Mouse (Mus musculus) kidney, embryonic 16.5 days (tissue): Measurements from ENCODE around the gene Vill. TPM values are rescaled to one million over a fixed set of nuclear protein-coding genes. Genes with fewer than 3 reads are reported as not detected.
A peak's percentile ranks its signal among the peaks of the same experiment; 100 is the strongest.

ENCODE experiments used
- ATAC-seq: fragments of 200-750 bp; cut with Nextera tagmentation; 2 replicates; pipeline ENCODE4 v1.8.0; 2017; ENCODE audit warnings: moderate TSS enrichment; ENCODE audit not compliant: low FRiP score, low TSS enrichment
- H3K27ac ChIP-seq: fragments of 300-500 bp; sonication (generic); 2 replicates; pipeline ENCODE4 v1.5.1; 2014; ENCODE audit warnings: low read length
- H3K27me3 ChIP-seq: fragments of 300-500 bp; sonication (generic); 2 replicates; pipeline ENCODE4 v1.6.1; 2014; ENCODE audit warnings: low read length, control low read depth, mixed read lengths; ENCODE audit not compliant: insufficient read depth
- H3K36me3 ChIP-seq: fragments of 300-500 bp; sonication (generic); 2 replicates; pipeline ENCODE4 v1.6.1; 2014; ENCODE audit warnings: low read length, control low read depth, mixed read lengths; ENCODE audit not compliant: insufficient read depth
- H3K4me1 ChIP-seq: fragments of 300-500 bp; sonication (generic); 2 replicates; pipeline ENCODE4 v1.6.1; 2014; ENCODE audit warnings: low read length, control low read depth, mixed read lengths; ENCODE audit not compliant: insufficient read depth
- H3K4me2 ChIP-seq: fragments of 300-500 bp; sonication (generic); replicated peaks from 2 replicates; pipeline ENCODE4 v1.6.1; 2014; ENCODE audit warnings: low read depth, low read length
- H3K4me3 ChIP-seq: fragments of 300-500 bp; sonication (generic); 2 replicates; pipeline ENCODE4 v1.5.1; 2014; ENCODE audit warnings: mild to moderate bottlenecking, low read length
- H3K9ac ChIP-seq: fragments of 300-500 bp; sonication (generic); replicated peaks from 2 replicates; pipeline ENCODE4 v1.6.1; 2014; ENCODE audit warnings: low read length
- H3K9me3 ChIP-seq: fragments of 300-500 bp; sonication (generic); 2 replicates; pipeline ENCODE4 v1.6.1; 2016; ENCODE audit warnings: low read length, control low read depth
- WGBS: fragments of 180-500 bp; shearing (Covaris S2); extraction: QIAGEN DNeasy Blood & Tissue Kit; methylation state at CpG from one replicate; pipeline ENCODE4 v1.1.7; 2014; 5-methylcytosine and 5-hydroxymethylcytosine counted together
- polyA plus RNA-seq: library from polyadenylated mRNA; unstranded; fragments of >200 nt; fragmentation: Nextera tagmentation; extraction: Ambion mirVana; gene quantifications from 2 replicates; pipeline ENCODE4 v1.2.1, GENCODE M21; 2015

The Vill gene
- polyA plus RNA-seq, 1 experiment from 2014 or later: 56.3 TPM

DNA sequence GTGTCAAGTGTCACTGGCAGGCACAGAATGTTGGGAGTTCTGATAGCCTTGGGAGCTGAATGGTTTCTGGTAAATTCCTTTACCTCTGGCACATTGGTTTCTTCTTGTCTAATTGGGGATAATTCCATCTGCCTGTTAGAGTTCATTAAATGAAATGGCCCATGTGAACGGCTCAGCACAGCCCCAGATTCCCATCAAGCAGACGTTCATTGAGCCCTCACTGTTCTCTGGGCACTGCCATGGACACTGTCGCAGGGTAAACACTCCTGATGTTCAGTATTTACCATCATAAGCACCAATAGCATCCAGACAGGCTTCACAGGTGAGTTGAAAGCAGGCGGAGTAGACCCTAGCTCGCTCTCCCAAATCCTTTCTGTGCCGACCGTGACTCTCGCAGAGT is 18.5 kb upstream of the Vill start:
- H3K9me3 ChIP-seq: no peaks in the 10 kb centered on the region
- no peak for ATAC-seq
- 73% methylated on average over 8 of the region's 8 CpGs for WGBS
- no peaks in the 10 kb centered on the region for H3K27me3 ChIP-seq
- H3K9ac ChIP-seq: no peak overlapping the region
- peaks cover 33% of the 10 kb centered on the region for H3K4me1 ChIP-seq
- no peak overlapping the region for H3K27ac ChIP-seq
- H3K36me3 ChIP-seq: peaks cover 47% of the 10 kb centered on the region
- no peak overlapping the region for H3K4me3 ChIP-seq
- no peak overlapping the region for H3K4me2 ChIP-seq

DNA sequence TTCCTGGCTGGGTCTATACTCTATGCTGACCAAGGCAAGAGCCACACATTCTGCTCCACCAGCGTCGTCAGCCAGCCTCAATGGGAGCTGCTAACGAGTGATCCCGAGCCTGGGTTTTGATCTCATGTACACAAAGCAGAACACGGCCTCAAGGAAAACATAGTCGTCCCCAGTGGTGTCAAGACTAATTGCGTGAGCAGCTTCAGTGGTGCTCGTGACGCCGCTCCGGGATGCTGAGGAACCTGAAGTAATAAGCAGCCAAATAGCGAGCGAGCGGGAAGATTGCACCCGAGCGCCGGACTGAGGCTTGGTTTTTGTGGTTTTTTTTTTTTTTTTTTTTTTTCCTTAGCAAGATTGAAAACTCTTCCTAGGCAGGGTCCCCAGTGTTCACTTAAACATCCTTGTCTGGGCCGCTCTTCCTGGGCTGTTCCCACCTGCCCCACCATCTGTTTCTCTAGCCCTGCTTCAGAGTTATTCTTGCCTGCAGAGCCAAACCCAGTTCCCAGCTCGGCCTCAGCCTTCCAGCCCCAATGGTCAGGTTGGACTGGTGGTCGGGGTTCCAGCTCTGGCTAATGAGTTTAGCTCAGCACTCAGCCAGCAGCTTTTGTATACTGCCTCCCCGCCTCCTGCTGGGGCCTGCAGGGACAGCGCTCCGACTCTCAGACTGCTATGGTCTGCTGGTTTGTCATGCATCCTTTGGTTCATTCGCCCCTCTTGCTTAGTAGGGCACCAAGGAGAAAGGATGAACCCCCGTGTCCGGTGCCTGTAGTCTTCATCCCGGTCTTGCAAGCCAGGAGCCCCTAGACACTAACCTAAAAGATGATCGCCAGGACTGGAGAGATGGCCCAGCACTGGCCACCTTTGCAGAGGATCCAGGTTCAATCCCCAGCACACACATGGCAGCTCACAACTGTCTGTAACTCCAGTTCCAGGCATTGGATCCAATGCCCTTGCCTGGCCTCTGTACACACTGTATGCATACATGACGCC is 17.6 kb upstream of the Vill start:
- no peak for ATAC-seq
- Histone ChIP-seq H3K27ac (peak overlapping the region; percentile 2; the same call in 1 of the 2 replicates), H3K9ac (no peak overlapping the region), H3K9me3 (no peaks in the 10 kb centered on the region), H3K4me2 (no peak overlapping the region), H3K36me3 (peaks cover 51% of the 10 kb centered on the region), H3K4me3 (no peak overlapping the region), H3K4me1 (peaks cover 30% of the 10 kb centered on the region), H3K27me3 (no peaks in the 10 kb centered on the region)
- 73% methylated on average over 29 of the region's 29 CpGs for WGBS

DNA sequence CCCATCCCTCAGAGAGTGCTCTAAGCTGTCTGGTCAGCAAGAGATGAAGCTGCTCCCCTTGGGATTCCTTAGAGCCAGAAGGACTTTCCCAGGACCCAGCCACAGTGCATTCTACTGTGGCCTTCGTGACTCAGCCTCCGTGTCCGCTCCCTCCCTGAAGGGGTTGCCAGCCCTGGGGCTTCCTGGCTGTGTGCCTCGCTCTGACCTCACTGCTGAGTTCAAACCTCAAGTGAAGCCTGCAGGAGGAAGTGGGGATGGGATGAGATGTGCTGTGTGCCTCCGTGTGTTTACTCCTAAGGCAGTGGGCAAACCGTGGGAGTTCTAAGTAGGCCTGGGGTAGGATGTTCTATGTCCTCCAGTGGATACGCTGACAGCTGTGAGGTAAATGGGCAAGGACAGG is 16.7 kb upstream of the Vill start:
- H3K4me3 ChIP-seq: no peak overlapping the region
- H3K9me3 ChIP-seq: no peaks in the 10 kb centered on the region
- 65% methylated on average over 7 of the region's 7 CpGs for WGBS
- peaks cover 53% of the 10 kb centered on the region for H3K36me3 ChIP-seq
- no peak overlapping the region for H3K9ac ChIP-seq
- H3K4me2 ChIP-seq: no peak overlapping the region
- H3K27ac ChIP-seq: 0 out of 2 replicates have a peak overlapping the region, but pooled peaks have one; percentile 2
- H3K4me1 ChIP-seq: peaks cover 30% of the 10 kb centered on the region
- H3K27me3 ChIP-seq: no peaks in the 10 kb centered on the region
- no peak for ATAC-seq

DNA sequence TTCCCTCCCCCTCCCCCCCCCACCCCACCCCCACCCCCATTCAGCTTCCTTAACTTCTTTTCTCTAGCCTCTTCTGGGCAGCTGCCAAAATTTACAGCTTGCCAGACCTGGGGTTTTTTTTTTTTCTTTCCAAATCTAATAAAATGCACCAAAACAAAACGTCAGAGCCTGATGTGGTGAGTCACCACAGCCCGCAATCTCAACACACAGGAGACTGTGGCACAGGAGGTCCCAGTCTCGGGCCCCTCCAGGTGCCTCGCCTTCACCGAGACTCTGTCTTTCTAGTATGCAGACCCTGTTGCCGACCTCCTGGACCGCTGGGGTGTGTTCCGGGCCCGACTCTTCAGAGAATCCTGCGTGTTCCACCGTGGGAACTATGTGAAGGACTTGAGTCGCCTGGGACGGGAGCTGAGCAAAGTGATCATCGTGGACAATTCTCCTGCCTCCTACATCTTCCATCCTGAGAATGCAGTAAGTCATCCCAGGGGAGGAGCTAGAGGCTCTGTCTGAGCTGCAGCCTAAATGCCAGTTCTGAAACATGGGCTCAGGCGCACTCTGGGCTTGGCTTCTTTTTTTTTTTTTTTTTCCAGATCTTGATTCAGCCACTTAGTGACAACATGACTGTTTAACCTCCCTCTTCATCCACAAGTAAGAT is 15.4 kb upstream of the Vill start:
- H3K9ac ChIP-seq: no peak overlapping the region
- H3K36me3 ChIP-seq: peaks cover 60% of the 10 kb centered on the region
- peaks cover 26% of the 10 kb centered on the region for H3K4me1 ChIP-seq
- no peaks in the 10 kb centered on the region for H3K27me3 ChIP-seq
- H3K4me3 ChIP-seq: no peak overlapping the region
- 0 out of 2 replicates have a peak overlapping the region, but pooled peaks have one; percentile 29 for H3K27ac ChIP-seq
- H3K4me2 ChIP-seq: no peak overlapping the region
- no peaks in the 10 kb centered on the region for H3K9me3 ChIP-seq
- 63% methylated on average over 15 of the region's 15 CpGs for WGBS
- ATAC-seq: no peak

DNA sequence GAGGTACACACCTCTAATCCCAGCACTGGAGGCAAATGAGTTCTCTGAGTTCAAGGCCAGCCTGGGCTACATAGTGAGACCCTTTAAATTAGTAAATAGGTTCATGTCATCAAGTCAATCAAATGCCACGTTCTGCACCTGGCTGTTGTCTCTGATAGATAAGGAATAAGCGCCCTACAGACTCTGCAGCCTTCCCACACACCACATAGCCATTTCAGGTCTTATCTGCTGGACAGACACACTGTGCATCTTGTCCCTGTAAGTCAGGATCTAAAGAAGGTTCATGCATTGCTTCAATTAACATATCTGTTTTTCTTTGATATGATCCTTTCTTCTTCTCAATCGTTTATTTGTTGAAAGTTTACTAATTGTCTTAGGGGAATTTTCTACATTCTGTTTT is 14.0 kb upstream of the Vill start:
- no peak overlapping the region for H3K9ac ChIP-seq
- peaks cover 16% of the 10 kb centered on the region for H3K4me1 ChIP-seq
- no peaks in the 10 kb centered on the region for H3K9me3 ChIP-seq
- ATAC-seq: no peak
- WGBS: 88% methylated on average over 3 of the region's 3 CpGs
- no peaks in the 10 kb centered on the region for H3K27me3 ChIP-seq
- no peak overlapping the region for H3K27ac ChIP-seq
- no peak overlapping the region for H3K4me2 ChIP-seq
- peaks cover 65% of the 10 kb centered on the region for H3K36me3 ChIP-seq
- no peak overlapping the region for H3K4me3 ChIP-seq

DNA sequence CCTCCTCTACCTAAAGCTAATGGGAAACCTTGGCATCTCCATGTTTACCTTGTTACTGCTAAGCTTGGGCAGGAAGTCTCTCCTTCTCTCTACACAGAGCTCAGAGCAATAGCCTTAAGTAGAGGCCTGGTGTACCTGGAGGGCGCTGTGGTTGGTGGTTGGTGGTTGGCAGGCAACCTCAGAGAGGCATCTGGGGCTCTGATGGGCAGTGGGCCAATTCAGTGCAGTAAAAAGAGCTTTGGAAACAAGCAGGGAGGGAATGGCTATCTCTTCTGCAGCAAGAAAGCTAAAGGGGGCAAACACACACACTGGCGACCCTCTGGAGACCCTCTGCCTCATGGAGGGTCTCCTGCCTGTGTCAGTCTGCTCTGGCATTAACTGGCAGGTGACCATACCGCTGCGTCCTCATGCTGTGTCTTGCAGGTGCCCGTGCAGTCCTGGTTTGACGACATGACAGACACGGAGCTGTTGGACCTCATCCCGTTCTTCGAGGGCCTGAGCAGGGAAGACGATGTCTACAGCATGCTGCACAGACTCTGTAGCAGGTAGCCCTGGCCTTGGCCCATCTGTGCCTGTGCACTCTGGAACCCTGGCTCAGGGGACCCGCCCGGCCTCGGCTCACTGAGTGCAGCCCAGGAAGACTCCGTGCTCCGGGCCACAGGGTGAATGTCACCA is 12.3 kb upstream of the Vill start:
- Histone ChIP-seq H3K4me1 (peaks cover 13% of the 10 kb centered on the region; the same call in 1 of the 2 replicates), H3K27ac (no peak overlapping the region), H3K4me2 (no peak overlapping the region), H3K9me3 (no peaks in the 10 kb centered on the region), H3K36me3 (peaks cover 62% of the 10 kb centered on the region), H3K9ac (no peak overlapping the region), H3K27me3 (no peaks in the 10 kb centered on the region), H3K4me3 (no peak overlapping the region)
- ATAC-seq: no peak
- 91% methylated on average over 15 of the region's 15 CpGs for WGBS

DNA sequence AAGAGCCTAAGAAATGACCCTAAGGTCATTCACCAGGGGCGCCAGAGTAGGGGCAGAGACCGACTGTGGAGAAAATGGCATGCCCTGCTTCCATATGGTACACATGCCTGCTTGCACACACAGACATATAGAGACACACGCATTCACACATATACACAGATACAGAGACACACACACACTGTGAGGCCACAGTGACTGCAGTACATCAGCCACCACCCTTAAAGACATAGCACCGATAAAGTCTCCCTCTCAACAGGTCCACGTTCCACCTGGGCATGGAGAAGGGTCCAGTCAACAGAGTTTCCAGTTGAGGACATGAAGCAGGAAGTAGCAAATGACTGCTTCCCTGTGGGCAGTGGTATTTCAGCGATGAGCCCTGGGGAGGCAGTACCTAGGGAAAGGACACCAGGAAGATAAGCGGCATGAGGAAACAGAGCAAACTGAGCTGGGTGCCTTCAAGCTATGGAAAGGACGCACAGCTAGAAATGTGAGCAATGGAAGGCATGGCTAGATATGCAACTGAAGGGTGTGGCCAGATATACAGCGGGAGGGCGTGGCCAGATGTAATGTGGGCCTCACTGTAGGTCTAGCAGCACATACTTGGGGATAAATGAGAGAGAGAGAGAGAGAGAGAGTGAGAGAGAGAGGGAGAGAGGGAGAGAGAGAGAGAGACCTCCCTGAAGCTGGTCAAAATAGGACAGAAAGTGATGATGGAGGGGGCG is 4.2 kb upstream of the Vill start:
- ATAC-seq: no peak
- H3K27ac ChIP-seq: no peak overlapping the region

DNA sequence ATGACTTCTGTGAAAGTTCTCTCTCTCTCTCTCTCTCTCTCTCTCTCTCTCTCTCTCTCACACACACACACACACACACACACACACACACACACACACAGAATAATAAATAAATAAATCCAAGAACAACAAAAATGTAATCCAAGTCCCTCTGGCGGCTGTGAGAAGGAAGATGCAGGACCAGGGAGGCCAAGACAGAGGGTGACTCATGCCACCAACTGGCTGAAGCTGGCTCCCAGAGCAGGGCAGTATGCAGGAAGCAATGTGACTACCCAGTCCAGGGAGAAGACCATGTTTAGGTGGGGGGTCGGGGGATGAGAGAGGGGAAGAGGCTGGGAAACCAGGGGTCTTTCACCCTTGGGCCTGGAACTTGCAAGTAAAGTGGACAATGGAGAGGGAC is 1.4 kb upstream of the Vill start:
- H3K36me3 ChIP-seq: no peaks in the 10 kb centered on the region
- no peak for ATAC-seq

More for the DNA sequence above, 4.2 kb upstream of the Vill start:
- H3K9ac ChIP-seq: 0 out of 2 replicates have a peak overlapping the region, but pooled peaks have one; percentile 27
- H3K4me2 ChIP-seq: no peak overlapping the region
- no peaks in the 10 kb centered on the region for H3K9me3 ChIP-seq
- H3K27me3 ChIP-seq: no peaks in the 10 kb centered on the region
- H3K4me3 ChIP-seq: no peak overlapping the region
- 79% methylated on average over 11 of the region's 11 CpGs for WGBS
- H3K36me3 ChIP-seq: peaks cover 4% of the 10 kb centered on the region; the same call in 1 of the 2 replicates
- H3K4me1 ChIP-seq: peaks cover 14% of the 10 kb centered on the region

DNA sequence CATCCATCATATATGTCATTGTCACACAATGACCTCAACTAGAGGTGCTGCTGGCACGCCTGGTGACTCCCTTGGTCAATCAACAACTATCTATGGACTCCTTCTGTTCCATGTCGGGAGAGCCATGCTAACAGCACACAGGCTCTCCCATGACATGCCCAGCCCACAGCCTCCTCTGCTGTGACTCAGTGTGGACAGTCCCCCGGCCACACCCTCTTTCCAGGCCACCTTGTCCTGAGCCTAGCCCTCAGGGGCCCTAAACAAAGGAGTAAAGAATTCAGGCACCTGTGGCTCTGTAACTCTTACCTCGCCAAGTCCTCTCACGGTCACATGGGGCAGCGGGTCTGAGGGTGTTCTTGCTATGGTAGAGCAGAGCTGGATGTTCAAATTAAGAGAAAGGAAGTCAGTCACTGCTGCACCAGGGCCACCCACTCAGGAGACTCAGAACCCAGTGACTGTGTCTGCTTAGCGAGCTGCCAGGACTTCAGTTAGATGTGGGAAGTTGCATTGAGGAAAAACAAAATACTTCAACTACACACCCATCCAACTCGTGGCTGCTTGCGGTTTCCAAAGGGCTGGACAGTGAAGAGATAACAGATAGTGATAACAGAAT is 1.5 kb downstream of the Vill start:
- ATAC-seq: 0 out of 2 replicates have a peak, but pooled peaks have one; percentile 13
- peak overlapping the region; percentile 7; the same call in 1 of the 2 replicates for H3K27ac ChIP-seq
- peaks cover 29% of the 10 kb centered on the region for H3K4me1 ChIP-seq
- H3K36me3 ChIP-seq: no peaks in the 10 kb centered on the region
- H3K9me3 ChIP-seq: no peaks in the 10 kb centered on the region
- no peak overlapping the region for H3K9ac ChIP-seq
- WGBS: 68% methylated on average over 9 of the region's 9 CpGs
- no peak overlapping the region for H3K4me3 ChIP-seq
- H3K4me2 ChIP-seq: peak overlapping the region; percentile 63
- no peaks in the 10 kb centered on the region for H3K27me3 ChIP-seq

More for the DNA sequence above, 1.4 kb upstream of the Vill start:
- Histone ChIP-seq H3K27me3 (no peaks in the 10 kb centered on the region), H3K4me2 (no peak overlapping the region), H3K27ac (peak overlapping the region; percentile 10; the same call in 1 of the 2 replicates), H3K9me3 (no peaks in the 10 kb centered on the region), H3K4me3 (no peak overlapping the region), H3K9ac (no peak overlapping the region), H3K4me1 (peaks cover 29% of the 10 kb centered on the region)
- 51% methylated on average over 2 of the region's 2 CpGs for WGBS
